Mouse (Mus musculus) cerebellum, adult 2 months (tissue): ENCODE data around the gene Acap1.
A peak's percentile ranks its signal among the peaks of the same experiment; 100 is the strongest.

Experiments
- CTCF ChIP-seq: fragments of 200-500 bp; IDR thresholded peaks from 2 replicates; pipeline ENCODE4 v1.5.1; 2011; ENCODE audit warnings: low read depth, mild to moderate bottlenecking, control low read depth, low read length, moderate library complexity, borderline replicate concordance; ENCODE audit not compliant: insufficient read depth
- POLR2A ChIP-seq: fragments of 200-500 bp; IDR thresholded peaks from 2 replicates; pipeline ENCODE4 v1.6.1; 2011; ENCODE audit warnings: low read length, control low read depth, borderline replicate concordance; ENCODE audit not compliant: insufficient read depth

GRCm38 (mm10) chr11:69846198-69846680, 49.1 kb downstream of the Acap1 start, which contains the start of gene Plscr3:
- TF ChIP-seq POLR2A (peak; percentile 73), CTCF (no peak)
